Mouse (Mus musculus) liver, postnatal 0 days (tissue): ENCODE measurements around the gene Neb.

Experiments used
- CTCF ChIP-seq: sonication (generic); IDR thresholded peaks from 2 replicates; pipeline ENCODE4 v1.5.1; 2016; ENCODE audit warnings: antibody characterized with exemption, low read depth
- EP300 ChIP-seq: IDR thresholded peaks from 2 replicates; pipeline ENCODE4 v1.6.1; 2016; ENCODE audit warnings: antibody characterized with exemption, low read depth, mild to moderate bottlenecking

GRCm38 (mm10) chr2:52286421-52286820, 91.9 kb downstream of the Neb start:
- TF ChIP-seq EP300 = no peak
- TF ChIP-seq CTCF = no peak
